Comparison of ENCODE assay signal across 8 mouse cellular contexts in genomic region chr14:20478385-20478784, GRCm38 (mm10). TPM values are rescaled to one million over a fixed set of nuclear protein-coding genes. Genes with fewer than 3 reads are reported as not detected.
DNase-seq lines count a peak whose midpoint lies in the region; ATAC-seq lines count a peak whose summit lies in the region.

No protein-coding gene starts in this region.

- H3K27ac ChIP-seq in heart, embryonic 12.5 days (ENCODE audit: poor library complexity, severe bottlenecking), result peak overlapping the region; percentile 69
- peak overlapping the region; percentile 83 for H3K27ac ChIP-seq in liver, embryonic 11.5 days (ENCODE audit: low read depth, low read length)

- no peaks in the 10 kb centered on the region for H3K9me3 ChIP-seq in heart, embryonic 12.5 days (replicated peaks)
- no peaks in the 10 kb centered on the region for H3K9me3 ChIP-seq in liver, embryonic 11.5 days (ENCODE audit: control insufficient read depth, low read length)

- peak overlapping the region; percentile 82 for H3K4me2 ChIP-seq in heart, embryonic 12.5 days
- H3K4me2 ChIP-seq in liver, embryonic 11.5 days, result peak overlapping the region; percentile 88

- DNase-seq in heart, postnatal 10 days, result no peak
- peak; percentile 6 for DNase-seq in spleen, adult 12 weeks (ENCODE audit: low spot score)
- DNase-seq in spleen, postnatal 4 days (ENCODE audit: low spot score in 2 of 2), result no peak
- no peak for DNase-seq in liver, embryonic 11.5 days (ENCODE audit: low spot score)
- no peak for DNase-seq in adrenal gland, adult 18-20 months (ENCODE audit: low spot score in 2 of 2)
- no peak for DNase-seq in embryo, embryonic 9.5 days (ENCODE audit: extremely low spot score)
- DNase-seq in adrenal gland, postnatal 25 days, result no peak

- no peaks in the 10 kb centered on the region for H3K27me3 ChIP-seq in heart, embryonic 12.5 days (replicated peaks)
- no peaks in the 10 kb centered on the region for H3K27me3 ChIP-seq in liver, embryonic 11.5 days (replicated peaks; ENCODE audit: control insufficient read depth, insufficient read depth, low read length)

- WGBS in heart, embryonic 12.5 days, result 49% methylated on average over 3 of the region's 3 CpGs
- WGBS in liver, embryonic 11.5 days, result 28% methylated on average over 3 of the region's 3 CpGs

- intact Hi-C loops in heart, postnatal 10 days (cut with DNase I), result loop anchor here (5.0 kb wide), 1 partner anchor 184 kb away; no protein-coding TSS in a partner anchor

- peaks cover 15% of the 10 kb centered on the region for H3K4me1 ChIP-seq in heart, embryonic 12.5 days (replicated peaks)
- H3K4me1 ChIP-seq in liver, embryonic 11.5 days (replicated peaks; ENCODE audit: control insufficient read depth, insufficient read depth, low read length), result peaks cover 17% of the 10 kb centered on the region

- no peaks in the 10 kb centered on the region; the same call in 1 of the 2 replicates for H3K36me3 ChIP-seq in heart, embryonic 12.5 days
- H3K36me3 ChIP-seq in liver, embryonic 11.5 days (ENCODE audit: control insufficient read depth, insufficient read depth, low read length), result 0 out of 2 replicates have a peak, but pooled peaks cover 3% of the 10 kb centered on the region

- peak overlapping the region; percentile 59 for H3K9ac ChIP-seq in heart, embryonic 12.5 days
- peak overlapping the region; percentile 49 for H3K9ac ChIP-seq in liver, embryonic 11.5 days (ENCODE audit: low read depth, low read length)

- H3K4me3 ChIP-seq in heart, embryonic 12.5 days, result peak overlapping the region; percentile 81
- peak overlapping the region; percentile 86 for H3K4me3 ChIP-seq in liver, embryonic 11.5 days (ENCODE audit: low read depth, low read length)

- peak; percentile 23; the same call in 1 of the 2 replicates for ATAC-seq in heart, embryonic 12.5 days (ENCODE audit: insufficient number of reproducible peaks, low FRiP score)
- ATAC-seq in liver, embryonic 11.5 days (replicated peaks; ENCODE audit: low FRiP score), result peak; percentile 1; the same call in 1 of the 2 replicates

RNA-seq across cellular contexts. Expression of gene Anxa7, which starts 1.5 kb away (rescaled TPM):
- polyA plus RNA-seq in heart, embryonic 12.5 days (2016; fragmentation: Nextera tagmentation; extraction: Ambion mirVana), result 38.6 and 38.8 TPM in 2 replicates
- 10 to 100 TPM; 61.5 to 66.1 TPM for total RNA-seq in heart, postnatal 10 days (2021)
- polyA plus RNA-seq in liver, embryonic 11.5 days (2014; fragmentation: Nextera tagmentation; extraction: Ambion mirVana), result 52.8 and 56.5 TPM in 2 replicates
- 100 to 1,000 TPM; 101 to 116 TPM for total RNA-seq in adrenal gland, adult 18-20 months (2021)
- total RNA-seq in adrenal gland, postnatal 25 days (2021), result 109 and 114 TPM in 2 replicates

RNA-seq across cellular contexts. Expression of gene Mss51, which starts 18.3 kb away (rescaled TPM):
- polyA plus RNA-seq in heart, embryonic 12.5 days (2016; fragmentation: Nextera tagmentation; extraction: Ambion mirVana), result 0.50 and 0.51 TPM in 2 replicates
- under 1 TPM; 0.60 to 0.69 TPM for total RNA-seq in heart, postnatal 10 days (2021)
- 0.86 and 1.2 TPM in 2 replicates for polyA plus RNA-seq in liver, embryonic 11.5 days (2014; fragmentation: Nextera tagmentation; extraction: Ambion mirVana)
- total RNA-seq in adrenal gland, adult 18-20 months (2021), result under 1 TPM; 0.60 to 0.70 TPM
- total RNA-seq in adrenal gland, postnatal 25 days (2021), result 1.1 and 1.9 TPM in 2 replicates

RNA-seq across cellular contexts. Expression of gene Cfap70, which starts 26.4 kb away (rescaled TPM):
- not detected in 2 replicates for polyA plus RNA-seq in heart, embryonic 12.5 days (2016; fragmentation: Nextera tagmentation; extraction: Ambion mirVana)
- total RNA-seq in heart, postnatal 10 days (2021), result under 1 TPM in 1 of 2 experiments, not detected in 1; 0.77 TPM
- polyA plus RNA-seq in liver, embryonic 11.5 days (2014; fragmentation: Nextera tagmentation; extraction: Ambion mirVana), result 0.17 TPM in 1 of 2 replicates, not detected in the other
- 1 to 10 TPM in 1 of 2 experiments, under 1 TPM in 1; 0.96 to 1.1 TPM for total RNA-seq in adrenal gland, adult 18-20 months (2021)
- total RNA-seq in adrenal gland, postnatal 25 days (2021), result 0.90 and 2.6 TPM in 2 replicates
